Mouse (Mus musculus): Measurements from ENCODE around the gene Pebp1.

The Pebp1 gene

DNA sequence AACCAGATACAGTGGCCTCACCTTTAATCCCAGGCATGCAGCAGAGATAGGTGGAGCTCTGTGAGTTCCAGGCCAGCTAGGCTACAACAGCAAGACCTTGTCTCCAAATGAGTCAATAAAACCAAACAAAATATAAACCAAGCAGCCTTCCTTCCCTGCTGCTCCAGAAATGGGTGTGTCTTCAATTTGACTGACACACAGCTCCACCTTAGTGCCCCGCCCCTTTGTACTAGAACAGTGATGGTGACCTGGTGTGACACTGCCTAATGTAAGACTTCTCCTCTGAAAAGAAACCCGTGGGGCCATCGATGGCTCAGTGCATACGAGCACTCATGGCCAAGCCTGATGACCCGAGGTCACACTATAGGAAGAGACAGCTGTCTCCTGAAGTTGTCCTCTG, 50.9 kb downstream of the Pebp1 start:
- no peak for DNase-seq
